1 mouse cellular context compared by ENCODE assay signal in genomic region chr8:105820925-105821324, GRCm38 (mm10).
TF ChIP-seq lines count a peak whose summit lies in the region.

No protein-coding gene starts in this region.

TF ChIP-seq in MEL, 35 proteins besides CTCF, POLR2A, EP300 and RAD21 (continued from another document):
- TF ChIP-seq BHLHE40 (IDR thresholded peaks at IDR 0.05; ENCODE audit: borderline replicate concordance, low read depth, low read length) (peak; percentile 67; the same call in 1 of the 2 replicates), MAFK (IDR thresholded peaks at IDR 0.05; ENCODE audit: borderline replicate concordance, low read depth, low read length) (peak; percentile 6; the same call in 1 of the 2 replicates), USF2 (IDR thresholded peaks at IDR 0.05; ENCODE audit: borderline replicate concordance in 1 of 2, insufficient read depth in 1 of 2, low read depth in 1 of 2, low read length in 2 of 2) (no peak), ETS1 (IDR thresholded peaks at IDR 0.05; ENCODE audit: low read depth, low read length) (peak; percentile 96), MYB (IDR thresholded peaks at IDR 0.05; ENCODE audit: low read depth, low read length) (no peak), GATA1 (IDR thresholded peaks at IDR 0.05; ENCODE audit: low read depth, low read length) (peak; percentile 89), POLR2AphosphoS2 (IDR thresholded peaks at IDR 0.05; ENCODE audit: low read length) (no peak), MXI1 (IDR thresholded peaks at IDR 0.05; ENCODE audit: low read depth, low read length) (peak; percentile 55; the same call in 1 of the 2 replicates), NELFE (IDR thresholded peaks at IDR 0.05; ENCODE audit: low read depth, low read length) (no peak), MAZ (IDR thresholded peaks at IDR 0.05; ENCODE audit: low read depth, low read length) (no peak), RCOR1 (IDR thresholded peaks at IDR 0.05; ENCODE audit: low read depth, low read length) (peak; percentile 57), KAT2A (conservative IDR thresholded peaks at IDR 0.05; ENCODE audit: low read depth, low read length) (no peak), TBP (IDR thresholded peaks at IDR 0.05; ENCODE audit: low read depth, low read length) (no peak), TAL1 (IDR thresholded peaks at IDR 0.05; ENCODE audit: low read length) (peak; percentile 95), E2F4 (IDR thresholded peaks at IDR 0.05; ENCODE audit: borderline replicate concordance, low read depth, low read length) (no peak), POLR2AphosphoS5 (IDR thresholded peaks at IDR 0.05; ENCODE audit: borderline replicate concordance, low read depth, low read length) (no peak), HCFC1 (IDR thresholded peaks at IDR 0.05; ENCODE audit: low read depth, low read length) (no peak), SMC3 (IDR thresholded peaks at IDR 0.05; ENCODE audit: low read depth, low read length) (no peak), UBTF (IDR thresholded peaks at IDR 0.05; ENCODE audit: borderline replicate concordance, insufficient read depth, low read depth, low read length) (no peak), MEF2A (IDR thresholded peaks at IDR 0.05; ENCODE audit: extremely low read depth, insufficient replicate concordance, low read depth, low read length, poor library complexity, severe bottlenecking) (no peak), SIN3A (IDR thresholded peaks at IDR 0.05; ENCODE audit: low read length) (peak; percentile 71)
TF ChIP-seq in MEL: peak in this region for 10.
